Comparison of ENCODE assay signal across 15 mouse cellular contexts in the genomic region with DNA sequence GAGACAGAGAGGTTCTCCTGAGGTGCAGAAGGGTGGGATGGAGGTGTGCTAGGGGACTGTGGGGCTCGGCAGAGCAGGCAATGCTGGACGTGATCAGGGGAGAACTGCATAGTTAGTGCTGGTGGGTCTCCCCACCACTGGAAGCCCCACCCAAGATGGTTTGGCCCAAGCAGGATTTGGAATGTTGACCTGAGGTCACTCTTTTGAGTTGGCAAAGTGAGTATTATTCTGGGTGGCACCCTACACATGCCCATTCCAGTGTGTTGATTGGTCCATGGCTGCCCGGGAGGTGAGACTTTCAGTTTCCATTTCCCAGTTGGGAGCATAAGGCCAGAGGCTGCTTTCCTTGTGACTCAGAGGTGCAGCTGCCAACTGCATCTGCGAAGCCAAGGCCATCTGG. TPM values are rescaled to one million over a fixed set of nuclear protein-coding genes. Genes with fewer than 3 reads are reported as not detected.
DNase-seq lines count a peak whose midpoint lies in the region; ATAC-seq and TF ChIP-seq lines count a peak whose summit lies in the region.
"Not testable (repeated sequence)": the region's sequence is repeated elsewhere in the genome, so short reads cannot be mapped to it uniquely, and the experiment has no call there.
"Had no signal": no experiment of that assay in that cellular context is flagged by ENCODE, and none has a peak within 500 bp of the region (broad histone marks: within the 10 kb centered on the region; RNA-seq: fewer than 3 reads in every experiment).

Gene Apol9b (plus strand): TSS at position 301 of the 400 bp plus-strand sequence.

- no CpG with 5 or more reads among the region's 4 CpGs for WGBS in intestine, postnatal 0 days
- WGBS in large intestine, adult 2 months, result 14% methylated on average over 1 of the region's 4 CpGs
- 67% methylated on average over 1 of the region's 4 CpGs for WGBS in liver, postnatal 0 days (ENCODE audit: insufficient replicate concordance)
- 15% methylated on average over 1 of the region's 4 CpGs for WGBS in small intestine, adult 2 months

- H3K27me3 ChIP-seq in C2C12 (ENCODE audit: control insufficient read depth, insufficient read depth, insufficient read length); intestine, postnatal 0 days (replicated peaks; ENCODE audit: control insufficient read depth, insufficient read depth, low read length); liver, postnatal 0 days (ENCODE audit: insufficient read depth, low read length); small intestine, adult 2 months (ENCODE audit: control insufficient read depth, insufficient read depth, low read length): not testable (repeated sequence)

- not testable (repeated sequence) for H3K4me3 ChIP-seq in C2C12 (ENCODE audit: insufficient read depth, poor library complexity, severe bottlenecking); intestine, postnatal 0 days (ENCODE audit: low read depth, low read length); liver, postnatal 0 days (ENCODE audit: low read depth, low read length)
- H3K4me3 ChIP-seq in small intestine, adult 2 months (ENCODE audit: low read depth, low read length), result peak within 1 kb of the TSS; percentile 45

- H3K79me3 ChIP-seq in C2C12 (ENCODE audit: low read depth), result not testable (repeated sequence)

- H3K9ac ChIP-seq in intestine, postnatal 0 days (ENCODE audit: low read depth, low read length); liver, postnatal 0 days (replicated peaks): not testable (repeated sequence)

- H3K27ac ChIP-seq in intestine, postnatal 0 days (ENCODE audit: low read depth, low read length); liver, postnatal 0 days (ENCODE audit: low read depth): not testable (repeated sequence)
- peak within 1 kb of the TSS; percentile 75 for H3K27ac ChIP-seq in small intestine, adult 2 months (ENCODE audit: insufficient read depth, low read depth, low read length)

- H3K4me2 ChIP-seq in intestine, postnatal 0 days (replicated peaks; ENCODE audit: low read depth); liver, postnatal 0 days (ENCODE audit: low read depth, low read length): not testable (repeated sequence)

- not testable (repeated sequence) for H3ac ChIP-seq in C2C12 (ENCODE audit: control insufficient read depth, insufficient read length, low read depth)

- TF ChIP-seq POLR2A in small intestine, adult 2 months (IDR thresholded peaks at IDR 0.05; ENCODE audit: low read depth, low read length), result not testable (repeated sequence)

- TF ChIP-seq CTCF in C2C12 (IDR thresholded peaks at IDR 0.05; ENCODE audit: control insufficient read depth, insufficient read depth, insufficient read length); intestine, postnatal 0 days (IDR thresholded peaks at IDR 0.05; ENCODE audit: low read depth); liver, postnatal 0 days (IDR thresholded peaks at IDR 0.05; ENCODE audit: low read depth); small intestine, adult 2 months (IDR thresholded peaks at IDR 0.05; ENCODE audit: extremely low read depth, insufficient read length, insufficient replicate concordance, low read depth, low read length): not testable (repeated sequence)

- H3K36me3 ChIP-seq in C2C12 (ENCODE audit: control insufficient read depth, insufficient read depth); intestine, postnatal 0 days (ENCODE audit: control insufficient read depth, insufficient read depth); liver, postnatal 0 days (replicated peaks; ENCODE audit: insufficient read depth, low read length); small intestine, adult 2 months (ENCODE audit: control insufficient read depth, insufficient read depth, low read length): not testable (repeated sequence)

- H3K9me3 ChIP-seq in intestine, postnatal 0 days (ENCODE audit: control insufficient read depth); liver, postnatal 0 days (ENCODE audit: low read length): not testable (repeated sequence)

- ATAC-seq in activated CD4-positive, CD25-positive, alpha-beta regulatory T cell, adult 4 months, result not testable (repeated sequence)
- ATAC-seq in intestine, postnatal 0 days, result peak; percentile 64
- peak; percentile 36; the same call in 1 of the 2 replicates for ATAC-seq in liver, postnatal 0 days

- TF ChIP-seq EP300 in liver, postnatal 0 days (IDR thresholded peaks at IDR 0.05; ENCODE audit: low read depth), result not testable (repeated sequence)

- not testable (repeated sequence) for DNase-seq in large intestine, adult 2 months (ENCODE audit: low read depth, low spot score); liver, postnatal 0 days

- H3K4me1 ChIP-seq in intestine, postnatal 0 days (replicated peaks; ENCODE audit: control insufficient read depth, insufficient read depth, low read length); liver, postnatal 0 days (ENCODE audit: insufficient read depth); small intestine, adult 2 months (ENCODE audit: control insufficient read depth, insufficient read depth, insufficient read length, low read length): not testable (repeated sequence)

- not testable (repeated sequence) for H3K79me2 ChIP-seq in C2C12 (ENCODE audit: control insufficient read depth, insufficient read depth)

RNA-seq across cellular contexts. Expression of gene Apol9b, which starts in this region (rescaled TPM):
- 49.1 TPM for polyA plus RNA-seq in C2C12 (2012; fragmentation: generic; extraction: Trizol)
- 10 to 100 TPM; 43.8 to 61.2 TPM for polyA plus RNA-seq in activated CD4-positive, CD25-positive, alpha-beta regulatory T cell, adult 4 months (2017; shearing (Covaris generic))
- polyA plus RNA-seq in intestine, postnatal 0 days (2015; fragmentation: Nextera tagmentation; extraction: Ambion mirVana), result 3.2 and 4.1 TPM in 2 replicates
- 16.8 and 44.4 TPM in 2 replicates for polyA plus RNA-seq in large intestine, adult 2 months (2012; rRNA removed)
- 0.51 and 0.78 TPM in 2 replicates for polyA plus RNA-seq in liver, postnatal 0 days (2015; fragmentation: Nextera tagmentation; extraction: Ambion mirVana)
- polyA plus RNA-seq in small intestine, adult 2 months (2012; rRNA removed), result 5.7 and 102 TPM in 2 replicates
- polyA plus RNA-seq: brain, embryonic 14.5 days; embryonic facial prominence, embryonic 11.5 days; embryonic facial prominence, embryonic 13.5 days; erythroblast, embryonic 14.5 days; forebrain, embryonic 10.5 days; forebrain, embryonic 12.5 days; forebrain, embryonic 14.5 days; forebrain, embryonic 16.5 days; G1E had no signal

Comparison
In these comparisons a context has a peak if more than half of its experiments do, and no peak if none do; other contexts are left out.
1. Peak in ATAC-seq in liver, postnatal 0 days; RNA of the gene not detected or under 1 TPM.